Mouse (Mus musculus) erythroblast, embryonic 14.5 days (primary cell): ENCODE results near the gene Gm9747. TPM values are rescaled to one million over a fixed set of nuclear protein-coding genes. Genes with fewer than 3 reads are reported as not detected.

Experiments
- H3K27me3 ChIP-seq: 2 replicates; pipeline ENCODE4 v1.6.1; 2012; ENCODE audit warnings: inconsistent platforms; ENCODE audit not compliant: control insufficient read depth
- H3K36me3 ChIP-seq: 2 replicates; pipeline ENCODE4 v1.6.1; 2012; ENCODE audit warnings: mild to moderate bottlenecking, inconsistent platforms; ENCODE audit not compliant: control insufficient read depth
- H3K4me1 ChIP-seq: 2 replicates; pipeline ENCODE4 v1.6.1; 2012; ENCODE audit warnings: inconsistent platforms; ENCODE audit not compliant: control insufficient read depth
- H3K4me3 ChIP-seq: replicated peaks from 2 replicates; pipeline ENCODE3; 2012; ENCODE audit warnings: moderate library complexity, mild to moderate bottlenecking, inconsistent platforms
- H3K9me3 ChIP-seq: 2 replicates; pipeline ENCODE4 v1.6.1; 2012; ENCODE audit warnings: low read length, inconsistent platforms, mixed read lengths; ENCODE audit not compliant: control insufficient read depth
- GATA1 ChIP-seq: IDR thresholded peaks from 2 replicates; pipeline ENCODE4 v1.6.1; 2012; ENCODE audit warnings: low read length, inconsistent platforms, mixed read lengths
- TAL1 ChIP-seq: IDR thresholded peaks from 3 replicates; pipeline ENCODE4 v1.6.1; 2012; ENCODE audit warnings: low read length, inconsistent platforms, mixed read lengths
- polyA plus RNA-seq: library from polyadenylated mRNA; stranded (reverse); fragments of >175 nt; gene quantifications from 2 replicates; pipeline ENCODE4 v1.2.3, GENCODE M21; 2012

The Gm9747 gene
- polyA plus RNA-seq, 1 experiment = not detected

GRCm38 (mm10) chr1:82221462-82221861 lies 11.4 kb upstream of the Gm9747 start:
- no peak overlapping the region for H3K4me3 ChIP-seq
- H3K4me1 ChIP-seq = no peaks in the 10 kb centered on the region
- no peaks in the 10 kb centered on the region for H3K27me3 ChIP-seq
- TF ChIP-seq TAL1 (no peak), GATA1 (no peak)
- no peaks in the 10 kb centered on the region for H3K9me3 ChIP-seq
- no peaks in the 10 kb centered on the region for H3K36me3 ChIP-seq

- no peak for TF ChIP-seq TAL1
- no peaks in the 10 kb centered on the region for H3K27me3 ChIP-seq
These were observed 9.7 kb upstream of the Gm9747 start for GRCm38 (mm10) chr1:82223042-82223795.

GRCm38 (mm10) chr1:82228841-82229240 lies 4.1 kb upstream of the Gm9747 start:
- Histone ChIP-seq H3K27me3 (no peaks in the 10 kb centered on the region), H3K4me3 (no peak overlapping the region), H3K9me3 (no peaks in the 10 kb centered on the region), H3K36me3 (no peaks in the 10 kb centered on the region), H3K4me1 (no peaks in the 10 kb centered on the region)
- TF ChIP-seq TAL1 (no peak), GATA1 (no peak)

More at GRCm38 (mm10) chr1:82223042-82223795, 9.7 kb upstream of the Gm9747 start:
- H3K4me3 ChIP-seq = no peak overlapping the region
- no peaks in the 10 kb centered on the region for H3K9me3 ChIP-seq
- H3K36me3 ChIP-seq = no peaks in the 10 kb centered on the region
- H3K4me1 ChIP-seq = no peaks in the 10 kb centered on the region

- no peak for TF ChIP-seq TAL1
- no peak for TF ChIP-seq GATA1
- Histone ChIP-seq H3K4me1 (no peaks in the 10 kb centered on the region), H3K36me3 (no peaks in the 10 kb centered on the region), H3K27me3 (no peaks in the 10 kb centered on the region), H3K9me3 (no peaks in the 10 kb centered on the region), H3K4me3 (no peak overlapping the region)
These were observed 1.7 kb downstream of the Gm9747 start for GRCm38 (mm10) chr1:82234616-82235015.

GRCm38 (mm10) chr1:82235455-82236104 lies 2.7 kb downstream of the Gm9747 start:
- H3K9me3 ChIP-seq = no peaks in the 10 kb centered on the region
- no peaks in the 10 kb centered on the region for H3K27me3 ChIP-seq
- H3K4me1 ChIP-seq = no peaks in the 10 kb centered on the region
- H3K4me3 ChIP-seq = no peak overlapping the region
- no peaks in the 10 kb centered on the region for H3K36me3 ChIP-seq
- TF ChIP-seq TAL1 (no peak), GATA1 (no peak)

GRCm38 (mm10) chr1:82238245-82238644 lies 5.3 kb downstream of the Gm9747 start:
- no peaks in the 10 kb centered on the region for H3K36me3 ChIP-seq
- TF ChIP-seq GATA1 = no peak
- TF ChIP-seq TAL1 = no peak

GRCm38 (mm10) chr1:82239409-82240201 lies 6.7 kb downstream of the Gm9747 start:
- Histone ChIP-seq H3K4me3 (no peak overlapping the region), H3K36me3 (no peaks in the 10 kb centered on the region), H3K27me3 (no peaks in the 10 kb centered on the region), H3K4me1 (no peaks in the 10 kb centered on the region), H3K9me3 (no peaks in the 10 kb centered on the region)
- no peak for TF ChIP-seq GATA1
- no peak for TF ChIP-seq TAL1

More at GRCm38 (mm10) chr1:82238245-82238644, 5.3 kb downstream of the Gm9747 start:
- H3K27me3 ChIP-seq = no peaks in the 10 kb centered on the region
- no peak overlapping the region for H3K4me3 ChIP-seq
- no peaks in the 10 kb centered on the region for H3K9me3 ChIP-seq
- H3K4me1 ChIP-seq = no peaks in the 10 kb centered on the region

GRCm38 (mm10) chr1:82243260-82243825 lies 10.4 kb downstream of the Gm9747 start:
- H3K36me3 ChIP-seq = no peaks in the 10 kb centered on the region
- no peaks in the 10 kb centered on the region for H3K4me1 ChIP-seq
- H3K27me3 ChIP-seq = no peaks in the 10 kb centered on the region
- H3K9me3 ChIP-seq = no peaks in the 10 kb centered on the region
- TF ChIP-seq TAL1 (no peak), GATA1 (no peak)
- H3K4me3 ChIP-seq = no peak overlapping the region

GRCm38 (mm10) chr1:82245002-82245401 lies 12.1 kb downstream of the Gm9747 start:
- no peaks in the 10 kb centered on the region for H3K9me3 ChIP-seq
- H3K27me3 ChIP-seq = no peaks in the 10 kb centered on the region
- TF ChIP-seq GATA1 (no peak), TAL1 (no peak)
- no peaks in the 10 kb centered on the region for H3K4me1 ChIP-seq
- no peak overlapping the region for H3K4me3 ChIP-seq
- H3K36me3 ChIP-seq = no peaks in the 10 kb centered on the region
